Mouse (Mus musculus) CH12.LX (cell line): Measurements from ENCODE around the gene Timm29. TPM values are rescaled to one million over a fixed set of nuclear protein-coding genes. Genes with fewer than 3 reads are reported as not detected.

Experiments used
- DNase-seq: peaks from one replicate; pipeline ENCODE4 v3.0.0-alpha.2; 2013; ENCODE audit errors: extremely low read depth
- H3K27ac ChIP-seq: 2 replicates; pipeline ENCODE4 v1.5.1; 2012; ENCODE audit warnings: low read depth, mild to moderate bottlenecking, control low read depth, moderate library complexity; ENCODE audit not compliant: insufficient read depth
- H3K27me3 ChIP-seq: replicated peaks from 2 replicates; pipeline ENCODE3; 2012; ENCODE audit warnings: inconsistent platforms
- H3K36me3 ChIP-seq, 2 experiments: replicated peaks in 1 of 2; 2 replicates each; pipeline versions ENCODE3 to v1.6.1; 2012; ENCODE audit warnings: inconsistent platforms in 1 of 2, low read length in 1 of 2, mild to moderate bottlenecking in 1 of 2, mixed read lengths in 1 of 2, moderate library complexity in 1 of 2; ENCODE audit not compliant: control insufficient read depth in 1 of 2, insufficient read depth in 1 of 2
- H3K4me1 ChIP-seq, 2 experiments: 2 replicates each; pipeline ENCODE4 v1.6.1; 2012; ENCODE audit warnings: inconsistent platforms in 1 of 2, moderate library complexity in 1 of 2; ENCODE audit not compliant: insufficient read depth in 2 of 2, control insufficient read depth in 1 of 2
- H3K4me2 ChIP-seq: 2 replicates; pipeline ENCODE4 v1.6.1; 2012; ENCODE audit warnings: low read depth, mild to moderate bottlenecking, control low read depth; ENCODE audit not compliant: poor library complexity, insufficient read depth, severe bottlenecking
- H3K4me3 ChIP-seq, 3 experiments: fragments of 150-350 bp in 1 of 3; sonication (generic) in 1 of 3; replicated peaks in 1 of 3; 2 replicates each; pipeline versions ENCODE3 to v1.5.1; 2011 to 2012; ENCODE audit warnings: low read depth in 2 of 3, low read length in 2 of 3, mild to moderate bottlenecking in 2 of 3, moderate library complexity in 2 of 3, control low read depth in 1 of 3, improper control_type of control experiment in 1 of 3, inconsistent platforms in 1 of 3, mixed read lengths in 1 of 3; ENCODE audit not compliant: poor library complexity in 1 of 3
- H3K79me2 ChIP-seq: replicated peaks from 2 replicates; pipeline ENCODE4 v1.6.1; 2012; ENCODE audit warnings: mild to moderate bottlenecking, moderate library complexity; ENCODE audit not compliant: control insufficient read depth, poor library complexity, insufficient read depth, severe bottlenecking; ENCODE audit errors: extremely low read depth
- H3K9ac ChIP-seq: 2 replicates; pipeline ENCODE4 v1.6.1; 2012; ENCODE audit warnings: low read depth, mild to moderate bottlenecking, control low read depth, moderate library complexity; ENCODE audit not compliant: insufficient read depth
- H3K9me3 ChIP-seq: replicated peaks from 2 replicates; pipeline ENCODE3; 2012; ENCODE audit warnings: low read length, inconsistent platforms, mixed read lengths
- BHLHE40 ChIP-seq: IDR thresholded peaks from 2 replicates; pipeline ENCODE4 v1.6.1; 2011; ENCODE audit warnings: mild to moderate bottlenecking, low read depth, low read length, improper control_type of control experiment
- CHD1 ChIP-seq: IDR thresholded peaks from 2 replicates; pipeline ENCODE4 v1.6.1; 2012; ENCODE audit warnings: low read depth, low read length, improper control_type of control experiment, inconsistent platforms
- CHD2 ChIP-seq: IDR thresholded peaks from 2 replicates; pipeline ENCODE4 v1.6.1; 2011; ENCODE audit warnings: low read length, improper control_type of control experiment
- CTCF ChIP-seq, 2 experiments: IDR thresholded peaks in 1 of 2; conservative IDR thresholded peaks in 1 of 2; 2 replicates each; pipeline ENCODE4 v1.5.1; 2011 to 2012; ENCODE audit warnings: low read depth in 2 of 2, low read length in 2 of 2, improper control_type of control experiment in 1 of 2, inconsistent platforms in 1 of 2, mild to moderate bottlenecking in 1 of 2, moderate library complexity in 1 of 2
- E2F4 ChIP-seq: IDR thresholded peaks from 2 replicates; pipeline ENCODE4 v1.6.1; 2011; ENCODE audit warnings: low read depth, low read length, improper control_type of control experiment; ENCODE audit not compliant: insufficient replicate concordance
- ELF1 ChIP-seq: IDR thresholded peaks from 2 replicates; pipeline ENCODE4 v1.6.1; 2014; ENCODE audit warnings: low read depth, mild to moderate bottlenecking, inconsistent platforms, low read length, improper control_type of control experiment
- ETS1 ChIP-seq: conservative IDR thresholded peaks from 2 replicates; pipeline ENCODE4 v1.6.1; 2012; ENCODE audit warnings: low read depth, mild to moderate bottlenecking, inconsistent platforms, low read length, improper control_type of control experiment, moderate library complexity
- IRF4 ChIP-seq: IDR thresholded peaks from 2 replicates; pipeline ENCODE4 v1.6.1; 2014; ENCODE audit warnings: low read depth, mild to moderate bottlenecking, inconsistent platforms, low read length, improper control_type of control experiment
- JUN ChIP-seq: IDR thresholded peaks from 2 replicates; pipeline ENCODE4 v1.6.1; 2011; ENCODE audit warnings: low read depth, mild to moderate bottlenecking, low read length, improper control_type of control experiment, moderate library complexity; ENCODE audit not compliant: insufficient read depth
- JUND ChIP-seq: conservative IDR thresholded peaks from 2 replicates; pipeline ENCODE4 v1.6.1; 2011; ENCODE audit warnings: low read depth, low read length, improper control_type of control experiment
- MAZ ChIP-seq: IDR thresholded peaks from 2 replicates; pipeline ENCODE4 v1.6.1; 2012; ENCODE audit warnings: low read depth, mild to moderate bottlenecking, inconsistent platforms, low read length, improper control_type of control experiment, moderate library complexity
- MYC ChIP-seq: IDR thresholded peaks from 2 replicates; pipeline ENCODE4 v1.6.1; 2011; ENCODE audit warnings: low read depth, mild to moderate bottlenecking, improper control_type of control experiment, low read length
- NELFE ChIP-seq: IDR thresholded peaks from 2 replicates; pipeline ENCODE4 v1.6.1; 2011; ENCODE audit warnings: low read depth, low read length, improper control_type of control experiment
- NRF1 ChIP-seq: IDR thresholded peaks from 2 replicates; pipeline ENCODE4 v1.6.1; 2014; ENCODE audit warnings: low read depth, mild to moderate bottlenecking, inconsistent platforms, low read length, improper control_type of control experiment, moderate library complexity
- PAX5 ChIP-seq: IDR thresholded peaks from 2 replicates; pipeline ENCODE4 v1.6.1; 2012; ENCODE audit warnings: low read length, inconsistent platforms, mixed read lengths
- POLR2AphosphoS2 ChIP-seq: IDR thresholded peaks from 2 replicates; pipeline ENCODE4 v1.6.1; 2011; ENCODE audit warnings: low read depth, low read length, improper control_type of control experiment
- SMC3 ChIP-seq: IDR thresholded peaks from 2 replicates; pipeline ENCODE4 v1.6.1; 2011; ENCODE audit warnings: low read depth, low read length, improper control_type of control experiment
- TBP ChIP-seq: conservative IDR thresholded peaks from 2 replicates; pipeline ENCODE4 v1.6.1; 2011; ENCODE audit warnings: low read depth, low read length, improper control_type of control experiment
- TCF12 ChIP-seq: IDR thresholded peaks from 2 replicates; pipeline ENCODE4 v1.6.1; 2014; ENCODE audit warnings: low read depth, mild to moderate bottlenecking, inconsistent platforms, low read length, improper control_type of control experiment
- UBTF ChIP-seq: IDR thresholded peaks from 2 replicates; pipeline ENCODE4 v1.6.1; 2012; ENCODE audit warnings: low read depth, mild to moderate bottlenecking, inconsistent platforms, low read length, improper control_type of control experiment, moderate library complexity
- ZC3H11A ChIP-seq: IDR thresholded peaks from 2 replicates; pipeline ENCODE4 v1.6.1; 2012; ENCODE audit warnings: low read depth, mild to moderate bottlenecking, inconsistent platforms, low read length, improper control_type of control experiment
- ZKSCAN1 ChIP-seq: IDR thresholded peaks from 2 replicates; pipeline ENCODE4 v1.6.1; 2012; ENCODE audit warnings: low read depth, inconsistent platforms, low read length, improper control_type of control experiment, borderline replicate concordance
- ZMIZ1 ChIP-seq: IDR thresholded peaks from 2 replicates; pipeline ENCODE4 v1.6.1; 2012; ENCODE audit warnings: low read depth, mild to moderate bottlenecking, inconsistent platforms, low read length, improper control_type of control experiment
- dilution Hi-C: fragments of 300-500 bp; cut with MboI; formaldehyde crosslinking; loops from 2 replicates; pipeline ENCODE4 v1.14.3; 2020; ENCODE audit warnings: low sequenced_read_pairs; ENCODE audit not compliant: extremely low pct_unique_long_range_greater_than_20kb, extremely low pct_ligation_motif_present
- in situ Hi-C: fragments of 300-500 bp; cut with MboI; formaldehyde crosslinking; loops from 3 replicates; pipeline ENCODE4 v1.14.3; 2019; ENCODE audit warnings: low sequenced_read_pairs, low pct_ligation_motif_present, low pct_unique_long_range_greater_than_20kb, mixed read lengths
- polyA plus RNA-seq: library from polyadenylated mRNA; unstranded; fragments of >175 nt; gene quantifications from 2 replicates; pipeline ENCODE4 v1.2.1, GENCODE M21; 2012; ENCODE audit warnings: low read depth; ENCODE audit not compliant: insufficient read length
- total RNA-seq, 2 experiments: library from RNA; depleted of rRNA; stranded (reverse); fragments of 300-350 nt in 1 of 2; fragments of >200 nt in 1 of 2; gene quantifications; 2 replicates each; pipeline ENCODE4 v1.2.3; 2012 to 2014

Timm29 gene
- total and polyA plus RNA-seq, 3 experiments = 12.0 to 34.6 (median 19.5) TPM

DNA sequence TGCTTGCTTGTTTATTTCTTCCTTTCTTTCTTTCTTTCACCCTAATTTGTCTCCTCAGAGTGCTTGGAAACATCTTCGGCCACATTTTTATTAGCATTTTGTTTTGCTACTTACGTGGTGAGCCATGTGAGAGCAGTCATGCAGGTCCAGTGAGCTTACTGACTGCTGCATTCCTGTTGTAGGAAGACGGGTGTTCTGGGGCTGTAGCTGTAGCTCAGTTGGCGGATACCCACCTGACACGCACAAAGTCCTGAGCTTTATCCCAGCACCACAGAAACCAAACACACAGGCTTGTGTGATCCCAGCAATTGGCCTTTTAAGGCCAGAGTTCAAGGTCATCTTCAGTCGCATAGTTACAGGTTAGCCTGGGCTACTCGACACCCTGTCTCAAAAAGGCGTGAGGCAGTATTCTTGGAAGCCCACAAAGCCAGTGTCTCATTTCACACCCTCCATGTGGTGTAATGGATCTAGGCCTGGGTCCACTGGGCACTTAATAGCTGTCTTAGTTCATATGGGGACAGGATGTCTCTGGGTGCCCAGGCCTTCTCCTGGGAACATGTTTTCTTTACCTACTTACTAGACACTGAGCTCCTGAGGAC is 23.8 kb upstream of the Timm29 start:
- H3K4me2 ChIP-seq = no peak overlapping the region
- peaks cover 30 to 73% of the 10 kb centered on the region in 2 experiments for H3K36me3 ChIP-seq
- in situ Hi-C loops (no loop called here), dilution Hi-C loops (no loop called here)
- H3K4me1 ChIP-seq = peaks cover 13 to 45% of the 10 kb centered on the region in 2 experiments
- H3K4me3 ChIP-seq = no peak overlapping the region
- H3K27me3 ChIP-seq = no peaks in the 10 kb centered on the region
- no peak overlapping the region for H3K27ac ChIP-seq
- no peaks in the 10 kb centered on the region for H3K9me3 ChIP-seq
- TF ChIP-seq POLR2AphosphoS2 (no peak), NELFE (no peak), NRF1 (no peak), ZMIZ1 (no peak), TCF12 (no peak), MAZ (no peak), BHLHE40 (no peak), UBTF (no peak), MYC (no peak), IRF4 (no peak), ZC3H11A (no peak), PAX5 (no peak), TBP (no peak), ZKSCAN1 (no peak), JUND (no peak), JUN (no peak)
- no peak for DNase-seq
- H3K9ac ChIP-seq = no peak overlapping the region
- peaks cover 4% of the 10 kb centered on the region for H3K79me2 ChIP-seq

DNA sequence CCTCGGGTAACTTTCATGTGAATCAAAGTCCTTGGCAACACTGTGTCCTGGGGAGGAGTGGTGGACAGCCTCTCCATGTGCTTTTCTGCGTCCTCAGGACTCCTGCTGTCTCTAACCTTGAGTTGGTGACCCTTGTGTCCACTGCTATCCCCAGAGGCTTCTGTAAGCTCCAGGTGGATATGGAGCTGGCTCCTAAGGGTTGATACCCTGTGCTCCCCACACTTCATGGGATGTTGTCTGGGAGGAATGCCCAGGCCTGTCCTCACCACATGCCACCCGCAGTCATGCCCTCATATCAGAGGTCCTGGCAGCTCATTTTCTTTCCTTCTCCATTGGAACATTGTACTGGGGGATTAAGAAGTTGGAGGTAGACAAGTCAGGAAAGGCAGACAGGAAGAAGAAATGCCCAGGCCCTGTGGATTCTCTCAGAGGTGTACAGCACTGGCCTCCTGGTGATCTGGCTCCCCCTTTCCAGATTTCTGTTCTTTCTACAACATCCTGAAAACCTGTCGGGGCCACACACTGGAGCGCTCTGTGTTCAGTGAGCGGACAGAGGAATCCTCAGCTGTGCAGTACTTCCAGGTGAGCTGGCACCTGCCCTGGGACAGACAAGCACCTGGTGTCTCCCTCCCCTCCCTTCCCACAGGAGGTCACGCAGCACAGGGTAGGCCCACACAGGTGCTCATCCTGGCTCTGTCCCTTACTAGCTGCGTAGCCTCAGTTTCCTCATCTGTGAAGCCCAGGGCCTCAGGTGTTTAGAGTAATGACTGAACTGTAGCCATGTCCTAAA is 18.3 kb upstream of the Timm29 start:
- no peak for DNase-seq
- in situ Hi-C loops = no loop called here
- H3K4me2 ChIP-seq = no peak overlapping the region
- H3K27ac ChIP-seq = no peak overlapping the region
- no peak for TF ChIP-seq ETS1
- TF ChIP-seq JUND = no peak
- TF ChIP-seq SMC3 = no peak
- TF ChIP-seq CTCF (conservative IDR thresholded peaks at IDR 0.05 in 1 of 2, IDR thresholded peaks at IDR 0.05 in 1 of 2; ENCODE audit: low read depth in 2 of 2, low read length in 2 of 2) = no peak
- no peak for TF ChIP-seq CHD2
- no peak for TF ChIP-seq CHD1
- TF ChIP-seq POLR2AphosphoS2 = no peak
- TF ChIP-seq PAX5 = no peak
- TF ChIP-seq E2F4 = no peak
- no peak for TF ChIP-seq TBP
- TF ChIP-seq UBTF = no peak
- TF ChIP-seq MYC = no peak
- no peak for TF ChIP-seq ELF1
- TF ChIP-seq MAZ = no peak
- TF ChIP-seq NRF1 = no peak
- H3K9ac ChIP-seq = no peak overlapping the region
- no peaks in the 10 kb centered on the region for H3K9me3 ChIP-seq
- H3K36me3 ChIP-seq = peaks cover 65 to 92% of the 10 kb centered on the region in 2 experiments
- no peaks in the 10 kb centered on the region for H3K27me3 ChIP-seq
- no peaks in the 10 kb centered on the region for H3K4me1 ChIP-seq
- no peak overlapping the region for H3K4me3 ChIP-seq
- dilution Hi-C loops = no loop called here
- no peaks in the 10 kb centered on the region for H3K79me2 ChIP-seq
